Mouse (Mus musculus) neural tube, embryonic 15.5 days (tissue): ENCODE results near the gene Cux1. TPM values are rescaled to one million over a fixed set of nuclear protein-coding genes. Genes with fewer than 3 reads are reported as not detected.
A peak's percentile ranks its signal among the peaks of the same experiment; 100 is the strongest.

ENCODE experiments used
- ATAC-seq: fragments of 200-750 bp; cut with Nextera tagmentation; 2 replicates; pipeline ENCODE4 v1.8.0; 2017; ENCODE audit warnings: mild to moderate bottlenecking, moderate TSS enrichment, moderate library complexity; ENCODE audit not compliant: low FRiP score
- H3K27ac ChIP-seq: fragments of 300-500 bp; sonication (generic); replicated peaks from 2 replicates; pipeline ENCODE4 v1.5.1; 2015; ENCODE audit warnings: mild to moderate bottlenecking, inconsistent platforms
- H3K27me3 ChIP-seq: fragments of 300-500 bp; sonication (generic); replicated peaks from 2 replicates; pipeline ENCODE4 v1.6.1; 2015; ENCODE audit warnings: inconsistent platforms
- H3K36me3 ChIP-seq: fragments of 300-500 bp; sonication (generic); 2 replicates; pipeline ENCODE4 v1.6.1; 2015; ENCODE audit warnings: inconsistent platforms
- H3K4me1 ChIP-seq: fragments of 300-500 bp; sonication (generic); 2 replicates; pipeline ENCODE4 v1.6.1; 2015; ENCODE audit warnings: inconsistent platforms
- H3K4me2 ChIP-seq: fragments of 300-500 bp; sonication (generic); 2 replicates; pipeline ENCODE4 v1.6.1; 2015; ENCODE audit warnings: inconsistent platforms, mild to moderate bottlenecking, moderate library complexity
- H3K4me3 ChIP-seq: fragments of 300-500 bp; sonication (generic); replicated peaks from 2 replicates; pipeline ENCODE4 v1.5.1; 2015; ENCODE audit warnings: mild to moderate bottlenecking, inconsistent platforms
- H3K9ac ChIP-seq: fragments of 300-500 bp; sonication (generic); replicated peaks from 2 replicates; pipeline ENCODE4 v1.6.1; 2015; ENCODE audit warnings: mild to moderate bottlenecking, inconsistent platforms
- H3K9me3 ChIP-seq: fragments of 300-500 bp; sonication (generic); replicated peaks from 2 replicates; pipeline ENCODE4 v1.6.1; 2016; ENCODE audit warnings: inconsistent platforms
- WGBS: fragments of 180-500 bp; shearing (Covaris S2); methylation state at CpG from one replicate; pipeline ENCODE4 v1.1.7; 2015; ENCODE audit warnings: mixed read lengths; 5-methylcytosine and 5-hydroxymethylcytosine counted together
- polyA plus RNA-seq: library from polyadenylated mRNA; unstranded; fragments of >200 nt; fragmentation: Nextera tagmentation; extraction: Ambion mirVana; gene quantifications from 2 replicates; pipeline ENCODE4 v1.2.1, GENCODE M21; 2015

The Cux1 gene
- polyA plus RNA-seq, 1 experiment from 2014 or later = 87.8 TPM

DNA sequence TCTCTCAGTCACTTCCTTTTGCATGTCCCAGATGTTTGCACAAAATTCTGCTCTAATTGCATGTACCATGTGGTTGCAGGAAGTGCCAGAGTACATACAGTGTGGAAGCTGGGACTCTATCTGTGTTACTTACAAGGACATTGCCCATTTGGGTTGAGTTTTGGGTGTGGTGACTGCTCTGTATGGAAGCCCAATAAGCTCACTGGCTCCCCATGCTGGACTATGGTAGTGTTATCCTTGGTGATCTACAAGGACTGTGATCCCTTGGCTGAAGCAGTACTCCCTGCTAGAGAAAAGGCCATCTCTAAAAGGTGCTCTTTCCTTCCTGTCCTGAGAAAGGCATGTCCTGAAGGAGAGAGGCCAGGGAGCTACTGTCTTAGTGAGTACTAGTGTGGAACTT is 160.9 kb downstream of the Cux1 start:
- Histone ChIP-seq H3K36me3 (0 out of 2 replicates have a peak, but pooled peaks cover 3% of the 10 kb centered on the region), H3K27me3 (no peaks in the 10 kb centered on the region), H3K4me2 (no peak overlapping the region), H3K4me3 (no peak overlapping the region), H3K27ac (no peak overlapping the region), H3K4me1 (peaks cover 23% of the 10 kb centered on the region), H3K9ac (no peak overlapping the region), H3K9me3 (no peaks in the 10 kb centered on the region)
- no peak for ATAC-seq

- Histone ChIP-seq H3K9me3 (no peaks in the 10 kb centered on the region), H3K9ac (no peak overlapping the region; the same call in 1 of the 2 replicates), H3K27ac (peak overlapping the region; percentile 76), H3K4me1 (peaks cover 25% of the 10 kb centered on the region), H3K36me3 (0 out of 2 replicates have a peak, but pooled peaks cover 3% of the 10 kb centered on the region), H3K4me2 (peak overlapping the region; percentile 50), H3K27me3 (no peaks in the 10 kb centered on the region), H3K4me3 (peak overlapping the region; percentile 14; the same call in 1 of the 2 replicates)
- peak; percentile 77 for ATAC-seq
- WGBS = 13% methylated on average over 19 of the region's 19 CpGs
Observed at GRCm38 (mm10) chr5:136403565-136403961, 163.7 kb downstream of the Cux1 start.

DNA sequence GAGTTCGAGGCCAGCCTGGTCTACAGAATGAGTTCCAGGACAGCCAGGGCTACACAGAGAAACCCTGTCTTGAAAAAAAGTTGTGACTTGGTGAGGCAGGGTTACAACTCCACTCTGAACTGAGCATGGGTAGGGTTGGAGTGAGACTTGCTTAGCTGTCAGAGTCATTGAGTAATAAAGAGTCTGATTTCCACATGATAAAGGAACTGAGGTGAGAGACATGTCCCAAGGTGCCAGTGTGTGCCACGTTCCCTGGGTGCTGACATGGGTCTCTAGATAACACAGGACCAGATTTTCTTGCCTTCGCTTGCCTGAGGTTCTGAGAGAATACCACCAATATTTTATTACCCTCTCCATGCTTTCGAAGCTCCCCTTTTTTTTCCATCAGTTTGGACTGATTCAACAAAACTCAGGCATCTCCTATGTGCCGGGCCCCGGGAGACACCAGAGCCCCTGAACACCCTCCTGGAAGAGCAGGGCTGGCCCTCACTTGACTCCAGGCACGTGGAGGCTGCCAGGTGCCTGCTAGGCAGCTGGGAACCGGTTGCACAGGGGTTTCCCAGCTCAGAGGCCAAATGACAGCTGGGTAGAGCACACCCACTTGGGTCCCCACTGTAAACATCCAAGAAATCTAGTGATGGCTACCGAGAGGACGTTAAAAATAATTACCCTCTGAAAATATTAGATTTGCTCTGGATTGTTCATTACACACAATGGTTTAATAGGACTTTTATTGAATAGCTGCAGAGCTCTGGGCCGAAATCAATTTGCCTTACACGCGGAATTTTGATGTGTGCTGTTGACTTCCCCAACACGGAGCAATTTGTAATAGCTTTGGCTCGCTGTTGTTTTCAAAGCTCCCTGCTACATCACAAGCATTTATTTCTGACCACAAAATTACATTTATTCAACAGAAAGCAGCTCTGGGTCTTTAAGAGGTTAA is 164.4 kb downstream of the Cux1 start:
- Histone ChIP-seq H3K4me3 (peak overlapping the region; percentile 14; the same call in 1 of the 2 replicates), H3K4me1 (peaks cover 24% of the 10 kb centered on the region), H3K36me3 (0 out of 2 replicates have a peak, but pooled peaks cover 3% of the 10 kb centered on the region), H3K27ac (peak overlapping the region; percentile 76), H3K9me3 (no peaks in the 10 kb centered on the region), H3K27me3 (no peaks in the 10 kb centered on the region), H3K4me2 (peak overlapping the region; percentile 50), H3K9ac (no peak overlapping the region; the same call in 1 of the 2 replicates)
- WGBS = 44% methylated on average over 15 of the region's 15 CpGs
- 0 out of 2 replicates have a peak, but pooled peaks have one; percentile 9 for ATAC-seq

DNA sequence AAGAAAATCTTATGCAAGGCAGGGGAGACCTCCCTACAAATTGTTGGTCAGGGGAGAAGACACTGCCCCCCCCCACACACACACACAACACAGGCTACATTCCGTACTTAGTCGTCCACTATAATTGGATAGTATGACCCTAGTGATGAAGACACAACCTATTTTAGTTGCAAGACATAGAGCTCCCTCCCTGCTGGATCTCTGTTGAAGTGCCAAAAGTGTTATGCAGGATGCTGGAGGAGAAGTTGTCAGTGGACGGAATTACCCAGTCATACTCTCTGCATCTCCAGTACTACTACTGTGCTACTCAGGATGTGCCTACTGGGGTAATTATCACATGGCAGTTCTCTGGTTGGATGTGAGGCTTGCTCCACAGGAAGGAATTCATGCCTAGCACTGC is 168.6 kb downstream of the Cux1 start:
- 95% methylated on average over 3 of the region's 3 CpGs for WGBS
- no peaks in the 10 kb centered on the region for H3K27me3 ChIP-seq
- no peak overlapping the region for H3K4me2 ChIP-seq
- H3K9ac ChIP-seq = no peak overlapping the region
- H3K4me1 ChIP-seq = peaks cover 19% of the 10 kb centered on the region
- no peaks in the 10 kb centered on the region for H3K9me3 ChIP-seq
- no peak for ATAC-seq
- H3K4me3 ChIP-seq = no peak overlapping the region
- no peak overlapping the region for H3K27ac ChIP-seq
- H3K36me3 ChIP-seq = no peaks in the 10 kb centered on the region

DNA sequence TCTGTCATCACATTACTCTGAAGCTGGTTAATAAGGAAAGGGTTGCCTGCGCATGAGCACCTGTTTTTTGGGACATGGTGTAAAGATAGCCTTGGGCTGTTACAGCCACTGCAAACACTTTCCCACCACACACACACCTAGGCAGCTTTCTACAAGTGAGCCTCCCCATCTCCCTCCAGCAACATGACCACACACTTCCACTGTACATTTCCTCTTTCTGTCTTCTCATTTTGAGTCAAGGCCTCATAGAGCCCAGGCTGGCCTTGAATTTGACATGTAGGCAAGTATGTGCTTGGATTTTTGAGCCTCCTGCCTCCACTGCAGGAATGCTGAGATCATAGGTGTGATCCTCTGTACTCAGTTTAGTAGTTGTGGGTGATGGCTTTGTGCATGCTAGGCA is 170.6 kb downstream of the Cux1 start:
- Histone ChIP-seq H3K9ac (no peak overlapping the region), H3K4me2 (no peak overlapping the region), H3K9me3 (no peaks in the 10 kb centered on the region), H3K27ac (no peak overlapping the region), H3K4me1 (peaks cover 3% of the 10 kb centered on the region; the same call in 1 of the 2 replicates), H3K4me3 (no peak overlapping the region), H3K27me3 (no peaks in the 10 kb centered on the region), H3K36me3 (no peaks in the 10 kb centered on the region)
- 97% methylated on average over 1 of the region's 1 CpGs for WGBS
- ATAC-seq = no peak

DNA sequence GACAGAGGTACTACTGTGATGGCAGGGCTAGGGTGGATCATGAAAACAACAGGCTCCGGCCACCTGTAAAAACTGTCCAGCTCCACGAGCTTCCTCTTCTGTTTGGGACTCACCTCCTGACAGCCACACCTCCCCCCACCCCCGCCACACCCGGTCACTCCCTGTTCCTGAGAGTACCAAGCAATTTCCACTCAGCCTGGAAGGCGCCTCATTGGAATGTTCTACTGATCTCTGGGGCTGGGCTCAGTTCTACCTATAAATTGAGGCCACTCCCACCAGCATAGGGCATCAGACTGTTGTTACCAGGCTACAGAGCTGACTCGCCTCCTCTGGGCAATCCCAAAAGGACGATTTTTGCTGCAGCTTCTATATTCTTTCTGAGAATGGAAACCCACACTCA is 171.0 kb downstream of the Cux1 start:
- H3K36me3 ChIP-seq = no peaks in the 10 kb centered on the region
- no peak overlapping the region for H3K27ac ChIP-seq
- peaks cover 3% of the 10 kb centered on the region; the same call in 1 of the 2 replicates for H3K4me1 ChIP-seq
- H3K27me3 ChIP-seq = no peaks in the 10 kb centered on the region
- ATAC-seq = no peak
- no peaks in the 10 kb centered on the region for H3K9me3 ChIP-seq
- H3K4me3 ChIP-seq = no peak overlapping the region
- H3K4me2 ChIP-seq = no peak overlapping the region
- H3K9ac ChIP-seq = no peak overlapping the region
- 88% methylated on average over 7 of the region's 7 CpGs for WGBS

DNA sequence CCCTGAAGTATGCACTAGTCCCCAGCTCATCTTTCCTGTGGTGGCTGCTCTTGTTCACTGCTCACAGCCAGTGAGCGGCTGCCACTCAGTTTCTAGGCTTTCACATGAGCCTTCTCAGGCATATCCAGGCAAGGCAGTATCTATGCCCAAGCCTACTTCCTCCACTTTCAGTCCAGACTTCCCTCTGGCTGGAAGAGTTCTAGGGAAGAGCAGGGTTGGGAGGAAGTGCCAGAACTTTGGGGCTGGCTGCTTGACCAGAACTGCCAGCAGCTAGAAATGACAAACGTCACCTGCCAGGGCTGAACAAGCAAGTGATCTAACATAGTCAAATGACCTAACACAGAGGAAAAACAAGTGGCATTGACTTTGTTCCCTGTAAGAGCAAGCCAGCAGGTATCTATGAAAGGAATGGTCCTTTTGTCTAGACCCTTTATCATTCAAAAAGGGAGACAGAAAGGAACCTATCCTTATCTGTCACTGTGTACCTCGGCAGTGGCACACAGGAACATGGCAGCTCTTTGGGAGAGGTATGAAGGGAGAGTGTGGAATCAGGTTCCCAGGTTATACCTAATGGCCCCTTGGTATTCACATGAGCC is 171.6 kb downstream of the Cux1 start:
- H3K9me3 ChIP-seq = no peaks in the 10 kb centered on the region
- H3K4me2 ChIP-seq = no peak overlapping the region
- H3K27me3 ChIP-seq = no peaks in the 10 kb centered on the region
- no peak for ATAC-seq
- WGBS = 66% methylated on average over 3 of the region's 3 CpGs
- no peaks in the 10 kb centered on the region for H3K36me3 ChIP-seq
- no peak overlapping the region for H3K27ac ChIP-seq
- no peak overlapping the region for H3K9ac ChIP-seq
- H3K4me3 ChIP-seq = no peak overlapping the region
- H3K4me1 ChIP-seq = peaks cover 3% of the 10 kb centered on the region; the same call in 1 of the 2 replicates

DNA sequence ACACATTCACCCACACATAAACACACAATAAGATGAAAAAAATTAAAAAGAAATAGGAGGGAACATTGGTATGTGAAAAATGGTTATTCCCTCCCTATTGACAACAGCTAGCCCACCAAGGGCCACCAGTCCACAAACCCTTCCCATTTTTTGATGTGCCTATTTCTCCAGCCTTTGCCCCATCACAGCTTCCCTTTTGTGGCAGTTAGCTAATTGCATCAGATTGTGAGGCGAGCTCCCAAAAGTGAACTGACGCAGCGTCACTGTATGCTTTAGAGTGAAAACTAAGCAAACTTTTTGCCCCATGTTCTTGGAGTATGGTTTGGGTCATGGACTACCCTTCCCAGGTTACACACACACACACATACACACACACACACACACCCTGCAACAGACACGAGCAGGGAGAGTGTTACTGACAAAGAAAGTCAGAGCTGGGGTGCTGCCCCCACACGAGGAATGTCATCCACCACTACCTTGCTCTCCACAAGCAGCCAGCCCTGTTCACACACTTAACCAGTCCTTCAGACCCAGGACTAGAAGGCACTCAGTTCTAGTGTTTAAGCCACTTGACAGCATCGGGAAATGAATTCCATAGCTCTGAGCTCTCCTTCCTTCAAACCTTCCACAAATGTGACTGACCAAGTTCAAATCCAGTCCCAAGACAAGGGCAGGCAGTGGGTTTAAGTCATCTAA is 172.6 kb downstream of the Cux1 start:
- no peak overlapping the region for H3K4me2 ChIP-seq
- 91% methylated on average over 6 of the region's 6 CpGs for WGBS
- H3K36me3 ChIP-seq = no peaks in the 10 kb centered on the region
- ATAC-seq = no peak
- no peak overlapping the region for H3K27ac ChIP-seq
- no peaks in the 10 kb centered on the region for H3K9me3 ChIP-seq
- H3K27me3 ChIP-seq = no peaks in the 10 kb centered on the region
- H3K4me1 ChIP-seq = peaks cover 3% of the 10 kb centered on the region; the same call in 1 of the 2 replicates
- H3K4me3 ChIP-seq = no peak overlapping the region
- no peak overlapping the region for H3K9ac ChIP-seq

- Histone ChIP-seq H3K9me3 (no peaks in the 10 kb centered on the region), H3K9ac (no peak overlapping the region), H3K4me2 (no peak overlapping the region), H3K27ac (no peak overlapping the region), H3K4me3 (no peak overlapping the region), H3K36me3 (no peaks in the 10 kb centered on the region), H3K4me1 (no peaks in the 10 kb centered on the region), H3K27me3 (no peaks in the 10 kb centered on the region)
- no peak for ATAC-seq
- 86% methylated on average over 2 of the region's 2 CpGs for WGBS
Observed at GRCm38 (mm10) chr5:136393621-136394020, 173.7 kb downstream of the Cux1 start.

- H3K27ac ChIP-seq = no peak overlapping the region
- 86% methylated on average over 2 of the region's 2 CpGs for WGBS
- no peaks in the 10 kb centered on the region for H3K36me3 ChIP-seq
- no peak overlapping the region for H3K4me2 ChIP-seq
- no peak for ATAC-seq
- H3K9me3 ChIP-seq = no peaks in the 10 kb centered on the region
- no peaks in the 10 kb centered on the region for H3K27me3 ChIP-seq
- no peak overlapping the region for H3K9ac ChIP-seq
- H3K4me3 ChIP-seq = no peak overlapping the region
- H3K4me1 ChIP-seq = 0 out of 2 replicates have a peak, but pooled peaks cover 7% of the 10 kb centered on the region
Observed at GRCm38 (mm10) chr5:136386757-136387156, 180.5 kb downstream of the Cux1 start.

- Histone ChIP-seq H3K9ac (no peak overlapping the region), H3K4me2 (no peak overlapping the region), H3K4me3 (no peak overlapping the region), H3K4me1 (0 out of 2 replicates have a peak, but pooled peaks cover 7% of the 10 kb centered on the region), H3K9me3 (no peaks in the 10 kb centered on the region), H3K27me3 (no peaks in the 10 kb centered on the region), H3K27ac (no peak overlapping the region), H3K36me3 (no peaks in the 10 kb centered on the region)
- no peak for ATAC-seq
- WGBS = 86% methylated on average over 3 of the region's 3 CpGs
Observed at GRCm38 (mm10) chr5:136385161-136385560, 182.1 kb downstream of the Cux1 start.
